Mouse (Mus musculus) midbrain, embryonic 10.5 days (tissue): Measurements from ENCODE around the gene Rimbp3. TPM values are rescaled to one million over a fixed set of nuclear protein-coding genes. Genes with fewer than 3 reads are reported as not detected.
A peak's percentile ranks its signal among the peaks of the same experiment; 100 is the strongest.
"Not testable (repeated sequence)": the region's sequence is repeated elsewhere in the genome, so short reads cannot be mapped to it uniquely, and the experiment has no call there.

Source experiments
- DNase-seq: peaks from one replicate; pipeline ENCODE4 v3.0.0-alpha.2; 2017; ENCODE audit warnings: low spot score
- H3K27ac ChIP-seq: fragments of 300-500 bp; sonication (generic); replicated peaks from 2 replicates; pipeline ENCODE4 v1.5.1; 2016; ENCODE audit warnings: mild to moderate bottlenecking
- H3K27me3 ChIP-seq: fragments of 300-500 bp; sonication (generic); 2 replicates; pipeline ENCODE4 v1.6.1; 2016; ENCODE audit warnings: low read depth, mild to moderate bottlenecking; ENCODE audit not compliant: poor library complexity, severe bottlenecking
- H3K36me3 ChIP-seq: fragments of 300-500 bp; sonication (generic); 2 replicates; pipeline ENCODE4 v1.6.1; 2016; ENCODE audit warnings: mild to moderate bottlenecking, moderate library complexity
- H3K4me1 ChIP-seq: fragments of 300-500 bp; sonication (generic); 2 replicates; pipeline ENCODE4 v1.6.1; 2016
- H3K4me3 ChIP-seq: fragments of 300-500 bp; sonication (generic); 2 replicates; pipeline ENCODE4 v1.5.1; 2016; ENCODE audit warnings: mild to moderate bottlenecking, moderate library complexity
- H3K9me3 ChIP-seq: fragments of 300-500 bp; sonication (generic); replicated peaks from 2 replicates; pipeline ENCODE4 v1.6.1; 2016; ENCODE audit warnings: mild to moderate bottlenecking
- WGBS: fragments of 180-500 bp; shearing (Covaris S2); methylation state at CpG from one replicate; pipeline ENCODE4 v1.1.7; 2016; 5-methylcytosine and 5-hydroxymethylcytosine counted together
- polyA plus RNA-seq: library from polyadenylated mRNA; unstranded; fragments of >200 nt; fragmentation: Nextera tagmentation; extraction: Ambion mirVana; gene quantifications from 2 replicates; pipeline ENCODE4 v1.2.1, GENCODE M21; 2016

Rimbp3 gene
- polyA plus RNA-seq, 1 experiment from 2014 or later = 1.4 TPM

DNA sequence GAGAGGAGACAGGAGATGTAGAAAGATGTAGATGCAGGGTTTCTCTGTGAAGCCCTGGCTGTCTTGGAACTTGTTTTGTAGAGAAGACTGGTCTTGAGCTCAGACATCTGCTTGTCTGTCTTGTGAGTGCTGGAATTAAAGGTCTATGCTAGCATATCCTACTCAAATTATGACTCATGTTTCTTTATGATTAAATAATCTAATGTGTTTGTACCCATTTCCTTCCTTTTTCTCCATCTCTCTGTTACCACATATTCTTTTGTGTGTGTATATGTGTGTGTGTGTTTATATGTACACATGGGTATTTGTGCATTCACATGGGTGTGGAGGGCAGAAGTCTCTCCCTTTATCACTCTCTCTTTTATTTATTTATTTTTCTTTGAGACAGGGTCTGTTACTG, 18.1 kb downstream of the Rimbp3 start:
- no peak overlapping the region for H3K4me3 ChIP-seq
- no peak overlapping the region for H3K27ac ChIP-seq
- H3K27me3 ChIP-seq = no peaks in the 10 kb centered on the region
- H3K4me1 ChIP-seq = no peaks in the 10 kb centered on the region
- DNase-seq = no peak
- no peaks in the 10 kb centered on the region for H3K36me3 ChIP-seq
- H3K9me3 ChIP-seq = peaks cover 8% of the 10 kb centered on the region; the same call in 1 of the 2 replicates

DNA sequence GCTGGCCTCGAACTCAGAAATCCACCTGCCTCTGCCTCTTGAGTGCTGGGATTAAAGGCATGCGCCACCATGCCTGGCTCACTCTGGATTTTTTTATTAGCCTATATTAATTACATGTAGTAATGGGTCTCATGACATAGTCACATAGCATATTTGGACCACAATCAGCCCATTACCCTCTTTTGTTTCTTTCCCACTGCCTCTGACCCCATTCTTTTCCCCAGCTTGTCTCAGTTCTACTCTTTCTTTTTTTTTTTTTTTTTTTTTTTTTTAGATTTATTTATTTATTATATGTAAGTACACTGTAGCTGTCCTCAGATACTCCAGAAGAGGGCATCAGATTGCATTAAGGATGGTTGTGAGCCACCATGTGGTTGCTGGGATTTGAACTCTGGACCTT, 23.1 kb downstream of the Rimbp3 start:
- not testable (repeated sequence) for DNase-seq, H3K27ac ChIP-seq, H3K9me3 ChIP-seq, H3K36me3 ChIP-seq, H3K4me3 ChIP-seq, H3K27me3 ChIP-seq
- peaks cover 32% of the 10 kb centered on the region for H3K4me1 ChIP-seq
- 96% methylated on average over 2 of the region's 2 CpGs for WGBS

DNA sequence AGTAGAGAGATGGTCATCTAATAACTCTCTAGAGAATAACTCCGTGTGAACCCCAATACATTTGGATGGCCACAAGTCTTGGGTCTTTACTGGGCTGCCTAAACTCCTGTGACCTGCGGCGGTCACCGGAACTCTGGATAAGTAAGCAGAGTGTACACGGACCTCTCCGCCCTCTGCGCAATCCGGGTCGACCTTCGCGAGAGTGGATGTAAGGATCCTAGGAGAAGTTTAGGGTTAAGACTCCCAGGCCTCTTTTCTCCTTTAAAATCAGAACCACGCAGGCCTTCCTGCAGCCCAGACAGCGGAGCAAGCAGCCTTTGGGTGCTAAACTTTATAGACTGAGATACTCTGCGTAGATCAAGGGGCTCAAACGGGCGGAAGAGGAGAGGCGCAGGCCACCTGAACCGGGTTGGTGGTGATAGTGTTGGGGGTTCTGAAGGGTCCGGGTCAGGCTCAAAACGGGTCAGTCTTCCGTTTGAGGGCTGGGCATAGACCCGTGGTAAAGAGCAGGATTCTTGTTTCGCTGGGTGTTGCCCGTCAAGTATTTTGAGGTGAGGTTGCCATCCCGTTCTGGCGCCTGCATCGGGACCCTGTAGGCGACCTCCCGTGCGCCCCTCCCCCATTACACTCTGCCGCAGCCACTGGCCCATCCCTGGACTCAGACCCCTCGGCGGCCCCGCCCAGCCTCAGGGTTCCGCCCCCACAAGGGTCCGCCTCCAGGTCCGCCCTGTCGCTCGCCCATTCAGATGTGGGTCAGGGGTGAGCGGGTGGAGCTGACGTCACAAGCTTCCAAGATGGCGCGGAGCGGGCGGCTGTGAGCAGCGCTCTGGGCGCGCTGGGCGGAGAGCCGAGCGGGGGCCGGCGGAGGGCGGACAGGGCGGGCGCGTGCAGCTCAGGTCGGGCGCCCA, 24.6 kb downstream of the Rimbp3 start, which contains the start of gene Hic2:
Gene Hic2, plus strand, starts transcription at position 779 of the 908 bp plus-strand sequence.
- Histone ChIP-seq H3K36me3 (no peaks in the 10 kb centered on the region), H3K9me3 (peaks cover 8% of the 10 kb centered on the region; the same call in 1 of the 2 replicates), H3K4me1 (peaks cover 44% of the 10 kb centered on the region), H3K27me3 (0 out of 2 replicates have a peak, but pooled peaks cover 8% of the 10 kb centered on the region), H3K4me3 (peak within 1 kb of the TSS; percentile 92), H3K27ac (peak within 1 kb of the TSS; percentile 99)
- peak; percentile 98 for DNase-seq
- WGBS = under 1% methylated on average over 59 of the region's 59 CpGs

DNA sequence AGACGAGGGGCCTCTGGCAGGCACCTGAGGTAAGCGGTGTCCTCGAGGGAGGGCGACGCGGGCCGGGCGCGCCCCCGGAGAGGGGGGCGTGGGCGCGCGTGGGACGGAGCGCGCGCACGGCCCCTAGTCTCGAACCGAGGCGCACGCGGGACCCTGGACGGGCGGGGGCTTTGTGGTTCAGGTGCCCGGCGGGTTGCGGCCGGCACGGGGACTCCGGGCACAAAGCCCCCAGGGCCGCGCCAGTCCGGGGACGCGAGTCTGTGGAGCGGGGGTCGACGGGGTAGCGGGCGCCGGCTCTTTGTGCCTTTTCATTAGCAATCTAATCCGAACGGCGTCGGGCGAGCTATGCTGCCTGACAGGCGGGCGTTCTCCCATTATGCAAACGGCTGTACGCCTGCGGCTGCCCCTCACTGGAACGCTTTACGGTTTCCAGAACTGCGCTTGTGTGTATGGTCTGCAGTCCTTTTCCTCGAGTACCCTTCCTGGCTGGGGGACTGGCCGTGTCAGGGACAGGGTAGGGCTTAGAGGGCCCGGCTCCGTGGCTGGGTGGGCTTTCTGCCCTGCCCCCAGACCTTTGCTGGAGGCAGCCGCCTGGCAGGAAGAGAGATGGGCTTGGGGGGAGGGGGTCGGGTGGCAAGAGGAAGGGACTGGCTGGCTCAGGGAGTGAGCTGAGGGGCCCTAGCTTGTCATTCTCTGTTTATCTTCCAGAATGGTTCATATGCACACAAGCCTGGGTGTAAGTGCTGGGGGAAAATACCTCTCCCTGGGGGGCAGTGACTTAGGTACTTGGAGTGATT, 25.5 kb downstream of the Rimbp3 start:
- DNase-seq = peak; percentile 81
- peaks cover 8% of the 10 kb centered on the region; the same call in 1 of the 2 replicates for H3K9me3 ChIP-seq
- 0 out of 2 replicates have a peak, but pooled peaks cover 8% of the 10 kb centered on the region for H3K27me3 ChIP-seq
- peaks cover 52% of the 10 kb centered on the region for H3K4me1 ChIP-seq
- under 1% methylated on average over 62 of the region's 62 CpGs for WGBS
- no peaks in the 10 kb centered on the region for H3K36me3 ChIP-seq
- H3K4me3 ChIP-seq = peak overlapping the region; percentile 92
- H3K27ac ChIP-seq = peak overlapping the region; percentile 99

DNA sequence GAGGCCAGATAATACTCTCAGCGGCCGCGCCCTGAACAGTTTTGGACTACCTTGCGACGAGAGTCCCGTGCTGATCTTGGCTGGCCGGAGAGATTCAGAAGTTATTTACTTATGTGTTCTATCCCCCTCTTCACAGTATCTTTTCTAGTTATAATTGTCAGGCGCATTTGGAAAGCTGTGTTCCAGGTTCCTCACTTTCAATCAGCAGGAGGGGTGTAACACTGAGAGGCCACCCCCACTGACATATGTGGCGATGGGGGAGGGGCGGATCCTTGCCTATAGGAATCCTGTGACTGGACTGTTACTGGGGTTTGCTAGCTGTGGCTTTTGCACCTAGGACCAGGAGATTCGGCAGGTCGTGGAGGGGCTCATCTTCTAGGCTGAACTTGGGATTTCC, 26.1 kb downstream of the Rimbp3 start:
- H3K4me3 ChIP-seq = peak overlapping the region; percentile 92
- H3K27ac ChIP-seq = peak overlapping the region; percentile 99
- DNase-seq = peak; percentile 50
- peaks cover 8% of the 10 kb centered on the region; the same call in 1 of the 2 replicates for H3K9me3 ChIP-seq
- H3K4me1 ChIP-seq = peaks cover 57% of the 10 kb centered on the region
- WGBS = 2% methylated on average over 12 of the region's 12 CpGs
- H3K36me3 ChIP-seq = no peaks in the 10 kb centered on the region
- 0 out of 2 replicates have a peak, but pooled peaks cover 8% of the 10 kb centered on the region for H3K27me3 ChIP-seq

DNA sequence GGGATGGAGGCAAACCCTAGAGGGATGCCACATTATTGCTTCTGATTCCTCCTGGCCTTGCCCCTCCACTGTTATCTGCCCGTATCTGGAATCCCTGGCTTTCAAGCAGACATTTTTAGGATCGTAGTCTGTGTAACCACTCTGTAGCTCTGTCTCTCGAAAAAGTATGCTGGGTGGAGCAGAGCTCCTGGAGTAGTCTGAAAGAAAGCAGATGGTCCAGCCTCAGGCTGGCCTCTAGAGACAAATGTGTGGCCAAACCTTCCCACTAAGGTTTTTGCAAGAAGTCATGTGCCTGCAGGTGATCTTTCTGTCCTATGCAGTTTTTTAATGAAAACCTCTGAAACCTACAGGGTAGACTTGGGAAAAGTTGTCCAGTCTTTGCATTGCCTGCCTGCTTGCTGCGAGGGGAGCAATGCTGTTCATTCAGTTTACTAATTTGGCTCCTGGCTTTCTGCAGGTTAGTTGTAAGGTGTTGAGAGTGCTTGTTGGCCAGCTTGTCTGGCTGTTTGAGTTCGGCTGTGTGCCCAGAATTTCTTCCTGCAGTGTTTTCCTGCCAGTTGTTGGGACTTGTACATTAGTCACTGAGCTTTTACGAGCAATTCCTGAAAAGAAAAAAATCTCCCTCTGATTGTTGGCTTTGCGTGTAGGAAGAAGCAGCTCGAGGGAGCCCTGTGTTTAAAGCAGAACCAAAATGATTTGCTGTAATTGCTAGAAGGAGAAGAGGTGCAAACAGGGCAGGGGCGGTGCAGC, 26.7 kb downstream of the Rimbp3 start:
- 69% methylated on average over 9 of the region's 9 CpGs for WGBS
- Histone ChIP-seq H3K9me3 (peaks cover 2% of the 10 kb centered on the region; the same call in 1 of the 2 replicates), H3K4me1 (peaks cover 63% of the 10 kb centered on the region), H3K27ac (peak overlapping the region; percentile 99), H3K4me3 (peak overlapping the region; percentile 92), H3K36me3 (no peaks in the 10 kb centered on the region), H3K27me3 (0 out of 2 replicates have a peak, but pooled peaks cover 8% of the 10 kb centered on the region)
- no peak for DNase-seq

DNA sequence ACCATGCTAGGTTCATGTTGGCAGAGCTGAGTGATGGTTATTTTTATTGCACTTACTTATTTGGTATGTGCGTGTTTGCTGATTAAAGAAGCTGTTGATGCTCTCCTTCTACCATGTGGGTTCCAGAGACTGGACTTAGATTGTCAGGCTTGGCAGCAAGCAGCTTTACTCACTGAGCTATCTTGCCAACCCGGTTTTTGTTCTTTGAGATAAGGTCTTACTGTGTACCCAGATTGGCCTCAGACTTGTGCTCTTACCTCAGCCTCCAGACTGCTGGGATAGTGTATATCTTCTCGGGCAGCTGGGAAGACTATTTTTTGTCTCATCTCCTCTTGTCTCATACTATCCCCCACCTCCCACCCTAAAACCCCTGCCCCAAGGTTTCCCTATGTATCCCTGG, 29.2 kb downstream of the Rimbp3 start:
- no peak overlapping the region for H3K4me3 ChIP-seq
- H3K4me1 ChIP-seq = peaks cover 63% of the 10 kb centered on the region
- DNase-seq = no peak
- H3K36me3 ChIP-seq = no peaks in the 10 kb centered on the region
- H3K27me3 ChIP-seq = 0 out of 2 replicates have a peak, but pooled peaks cover under 1% of the 10 kb centered on the region
- no peaks in the 10 kb centered on the region for H3K9me3 ChIP-seq
- 89% methylated on average over 3 of the region's 3 CpGs for WGBS
- H3K27ac ChIP-seq = no peak overlapping the region

DNA sequence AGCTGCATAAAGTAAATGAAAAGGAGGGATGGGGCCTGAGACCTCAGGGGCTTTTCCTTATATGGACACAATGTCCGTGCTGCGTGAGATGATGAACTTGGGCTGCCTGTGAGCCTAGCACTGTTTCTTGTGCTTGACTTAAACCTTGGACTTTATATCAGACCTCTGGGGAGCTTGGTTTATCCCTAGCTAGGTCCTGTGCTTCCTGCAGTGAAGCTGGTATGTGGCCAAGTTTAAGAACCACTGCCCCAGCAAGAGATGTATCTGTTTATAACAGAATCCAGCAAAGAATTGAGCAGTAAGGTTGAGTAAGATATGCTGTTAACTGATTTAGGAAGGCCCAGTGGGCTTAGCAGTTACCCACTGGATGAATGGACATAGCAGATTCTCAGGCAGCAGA, 31.0 kb downstream of the Rimbp3 start:
- WGBS = 85% methylated on average over 2 of the region's 2 CpGs
- H3K4me1 ChIP-seq = peaks cover 54% of the 10 kb centered on the region
- H3K36me3 ChIP-seq = no peaks in the 10 kb centered on the region
- H3K4me3 ChIP-seq = no peak overlapping the region
- H3K27me3 ChIP-seq = no peaks in the 10 kb centered on the region
- no peak for DNase-seq
- no peak overlapping the region for H3K27ac ChIP-seq
- no peaks in the 10 kb centered on the region for H3K9me3 ChIP-seq

DNA sequence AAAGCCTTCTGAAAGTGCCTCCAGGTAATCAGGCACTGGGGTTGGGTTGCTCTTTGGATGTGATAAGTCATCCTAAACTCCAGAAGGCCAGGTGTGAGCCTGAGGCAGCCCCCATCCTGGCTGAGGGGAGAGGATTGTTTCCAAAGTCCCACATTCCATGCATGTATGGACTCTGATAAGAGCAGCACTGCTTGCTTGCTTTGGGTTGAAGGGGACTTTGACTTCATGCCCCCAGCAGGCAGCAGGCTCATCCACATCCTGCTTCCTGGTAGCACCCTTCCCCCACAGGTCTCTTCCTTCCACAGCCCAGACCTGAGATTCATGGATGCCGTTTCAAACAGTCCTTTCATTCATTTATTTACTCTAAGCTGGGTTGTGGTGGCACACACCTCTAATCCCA, 35.3 kb downstream of the Rimbp3 start:
- DNase-seq = no peak

DNA sequence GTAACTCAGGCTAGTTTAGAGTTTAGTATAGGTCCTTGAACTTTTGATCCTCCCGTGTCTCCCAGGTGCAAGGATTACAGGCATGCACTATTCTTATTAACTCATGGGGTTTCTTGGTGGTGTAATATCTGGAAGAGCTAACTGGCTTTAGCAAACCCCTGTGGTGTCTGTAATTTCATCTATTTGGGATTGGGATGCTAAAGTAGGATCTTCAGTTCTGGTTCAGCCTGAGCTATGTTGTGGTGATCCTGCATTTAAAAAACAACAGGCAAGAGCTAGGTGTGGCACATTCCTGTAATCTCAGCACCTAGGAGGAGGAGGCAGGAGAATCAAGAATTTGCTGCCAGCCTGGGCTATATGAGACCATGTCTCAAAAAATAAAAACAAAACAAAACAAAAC, 36.6 kb downstream of the Rimbp3 start:
- Histone ChIP-seq H3K4me1 (peaks cover 10% of the 10 kb centered on the region), H3K36me3 (no peaks in the 10 kb centered on the region), H3K4me3 (no peak overlapping the region), H3K27me3 (no peaks in the 10 kb centered on the region), H3K9me3 (no peaks in the 10 kb centered on the region), H3K27ac (no peak overlapping the region)
- DNase-seq = no peak
- 90% methylated on average over 1 of the region's 1 CpGs for WGBS

More for the DNA sequence above, 35.3 kb downstream of the Rimbp3 start:
- Histone ChIP-seq H3K9me3 (no peaks in the 10 kb centered on the region), H3K4me3 (no peak overlapping the region), H3K4me1 (peaks cover 14% of the 10 kb centered on the region), H3K27ac (no peak overlapping the region), H3K36me3 (no peaks in the 10 kb centered on the region), H3K27me3 (no peaks in the 10 kb centered on the region)
- 72% methylated on average over 1 of the region's 1 CpGs for WGBS

DNA sequence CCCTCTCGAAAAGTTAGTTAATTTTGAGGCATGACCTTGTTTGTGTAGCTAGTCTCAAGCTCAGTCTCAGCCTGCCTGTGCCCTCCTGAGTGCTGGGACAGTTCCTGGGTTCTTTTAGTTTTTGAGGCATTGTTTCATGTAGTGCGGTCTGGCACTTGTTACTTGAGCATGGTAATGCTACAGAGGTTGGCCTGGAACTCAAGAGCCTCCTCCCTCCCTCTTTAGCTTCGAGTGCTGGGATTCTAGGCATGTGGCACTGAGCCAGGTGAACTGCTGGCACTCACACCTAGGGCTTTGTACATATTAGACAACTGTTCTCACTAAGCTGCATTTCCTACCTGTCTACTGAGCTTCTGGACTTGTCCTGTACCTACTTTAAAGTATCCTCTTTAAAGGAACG, 39.3 kb downstream of the Rimbp3 start:
- Histone ChIP-seq H3K36me3 (no peaks in the 10 kb centered on the region), H3K9me3 (no peaks in the 10 kb centered on the region), H3K27ac (no peak overlapping the region), H3K4me1 (peaks cover 23% of the 10 kb centered on the region), H3K27me3 (no peaks in the 10 kb centered on the region), H3K4me3 (no peak overlapping the region)
- no peak for DNase-seq
- 86% methylated on average over 4 of the region's 4 CpGs for WGBS

DNA sequence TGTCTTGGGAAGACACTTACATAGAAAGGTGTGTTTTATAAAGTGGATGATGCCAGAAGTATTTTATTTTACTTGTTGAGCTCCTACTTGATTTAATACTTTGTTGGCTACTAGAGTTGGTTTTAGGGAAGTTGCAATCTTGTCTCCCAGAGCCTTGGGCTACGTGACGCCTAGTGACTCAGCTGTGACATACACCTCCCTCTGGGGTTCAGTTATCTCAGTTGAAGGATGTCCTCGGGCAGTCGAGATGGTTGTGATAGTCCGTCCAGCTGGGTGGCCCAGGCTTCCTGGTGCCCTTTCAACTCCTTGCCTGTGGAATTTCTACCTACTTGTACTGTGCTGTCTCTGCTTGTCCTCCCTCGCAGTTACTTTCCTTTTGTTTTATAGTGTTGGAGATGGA, 40.7 kb downstream of the Rimbp3 start:
- H3K4me1 ChIP-seq = peaks cover 37% of the 10 kb centered on the region
- DNase-seq = no peak
- no peaks in the 10 kb centered on the region for H3K9me3 ChIP-seq
- no peaks in the 10 kb centered on the region for H3K27me3 ChIP-seq
- no peak overlapping the region for H3K27ac ChIP-seq
- no peak overlapping the region for H3K4me3 ChIP-seq
- H3K36me3 ChIP-seq = no peaks in the 10 kb centered on the region
- WGBS = 68% methylated on average over 6 of the region's 6 CpGs
